Mouse (Mus musculus): ENCODE measurements around the gene Poln.

GRCm38 (mm10) chr5:34194426-34194825 lies 25.2 kb upstream of the Poln start:
- TF ChIP-seq CTCF (IDR thresholded peaks at IDR 0.05; ENCODE audit: borderline replicate concordance, insufficient read depth, low read length) (no peak), POLR2A (IDR thresholded peaks at IDR 0.05; ENCODE audit: low read depth, low read length) (no peak)
